In the genomic region with DNA sequence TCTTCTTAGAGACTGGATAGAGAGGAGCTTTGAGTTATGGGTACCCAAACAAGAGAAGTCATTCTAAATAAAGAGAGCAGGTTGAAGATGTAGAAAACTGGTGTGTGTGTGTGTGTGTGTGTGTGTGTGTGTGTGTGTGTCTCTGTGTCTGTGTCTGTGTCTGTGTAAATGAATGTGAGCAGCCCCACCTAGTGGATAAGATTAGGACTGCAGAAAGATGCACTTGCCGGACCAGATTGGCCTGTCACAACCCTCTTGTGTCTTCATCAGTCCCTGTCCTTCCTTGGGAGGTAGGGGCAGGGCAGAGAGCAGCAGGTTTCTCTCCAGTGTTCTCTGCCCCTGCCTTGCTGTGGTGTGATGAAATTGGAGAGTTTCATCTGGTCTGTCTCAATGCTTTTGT, we compare ENCODE assay signal across 11 mouse cellular contexts. TPM values are rescaled to one million over a fixed set of nuclear protein-coding genes. Genes with fewer than 3 reads are reported as not detected.
A peak's percentile ranks its signal among the peaks of the same experiment; 100 is the strongest.
DNase-seq lines count a peak whose midpoint lies in the region; ATAC-seq lines count a peak whose summit lies in the region.
"Had no signal": no experiment of that assay in that cellular context is flagged by ENCODE, and none has a peak within 500 bp of the region (broad histone marks: within the 10 kb centered on the region; RNA-seq: fewer than 3 reads in every experiment).

No protein-coding gene starts in this region.

- no peaks in the 10 kb centered on the region for H3K36me3 ChIP-seq in hindbrain, embryonic 10.5 days
- H3K36me3 ChIP-seq in hindbrain, embryonic 13.5 days = no peaks in the 10 kb centered on the region
- H3K36me3 ChIP-seq: embryonic facial prominence, embryonic 13.5 days; liver, embryonic 13.5 days; stomach, embryonic 15.5 days had no signal

- no peak overlapping the region for H3K4me3 ChIP-seq in hindbrain, embryonic 10.5 days
- H3K4me3 ChIP-seq in hindbrain, embryonic 13.5 days = no peak overlapping the region
- H3K4me3 ChIP-seq: embryonic facial prominence, embryonic 13.5 days; liver, embryonic 13.5 days; stomach, embryonic 15.5 days had no signal

- no peak overlapping the region for H3K27ac ChIP-seq in hindbrain, embryonic 10.5 days
- H3K27ac ChIP-seq in hindbrain, embryonic 13.5 days = no peak overlapping the region
- H3K27ac ChIP-seq: embryonic facial prominence, embryonic 13.5 days; liver, embryonic 13.5 days; stomach, embryonic 15.5 days had no signal

- no peak for ATAC-seq in hindbrain, embryonic 13.5 days (ENCODE audit: low FRiP score)

- H3K4me1 ChIP-seq in hindbrain, embryonic 10.5 days (replicated peaks) = 0 out of 2 replicates have a peak, but pooled peaks cover under 1% of the 10 kb centered on the region
- no peaks in the 10 kb centered on the region for H3K4me1 ChIP-seq in hindbrain, embryonic 13.5 days (replicated peaks)
- H3K4me1 ChIP-seq: liver, embryonic 13.5 days; stomach, embryonic 15.5 days had no signal

- no peak overlapping the region for H3K4me2 ChIP-seq in hindbrain, embryonic 13.5 days
- H3K4me2 ChIP-seq: embryonic facial prominence, embryonic 13.5 days; liver, embryonic 13.5 days; stomach, embryonic 15.5 days had no signal

- peaks cover 2% of the 10 kb centered on the region; the same call in 1 of the 2 replicates for H3K27me3 ChIP-seq in hindbrain, embryonic 10.5 days (ENCODE audit: insufficient read depth, poor library complexity, severe bottlenecking)
- H3K27me3 ChIP-seq in hindbrain, embryonic 13.5 days = peaks cover 7% of the 10 kb centered on the region; the same call in 1 of the 2 replicates
- H3K27me3 ChIP-seq: stomach, embryonic 15.5 days had no signal

- 26% methylated on average over 1 of the region's 1 CpGs for WGBS in hindbrain, embryonic 10.5 days
- 22% methylated on average over 1 of the region's 1 CpGs for WGBS in hindbrain, embryonic 13.5 days

- no peak overlapping the region for H3K9ac ChIP-seq in hindbrain, embryonic 13.5 days
- H3K9ac ChIP-seq: embryonic facial prominence, embryonic 13.5 days; liver, embryonic 13.5 days; stomach, embryonic 15.5 days had no signal

- DNase-seq in hindbrain, embryonic 10.5 days (ENCODE audit: low spot score) = peak; percentile 47
- DNase-seq in CD4-positive helper T cell, adult 2 months (ENCODE audit: low read depth, low spot score) = peak; percentile 75
- peak; percentile 60 for DNase-seq in T-cell, adult 2 months (ENCODE audit: low spot score)
- DNase-seq in induced T-regulatory cell, adult 2 months (ENCODE audit: low read depth) = peak; percentile 84
- DNase-seq in lung, postnatal 36 days = peak; percentile 76
- DNase-seq in ovary, postnatal 10 days (ENCODE audit: low spot score) = no peak
- no peak for DNase-seq in cerebellum, adult 9-11 months
- DNase-seq: liver, embryonic 13.5 days had no signal

- no peaks in the 10 kb centered on the region for H3K9me3 ChIP-seq in hindbrain, embryonic 10.5 days
- H3K9me3 ChIP-seq in hindbrain, embryonic 13.5 days = no peaks in the 10 kb centered on the region
- H3K9me3 ChIP-seq: embryonic facial prominence, embryonic 13.5 days; liver, embryonic 13.5 days; stomach, embryonic 15.5 days had no signal

RNA-seq across cellular contexts. Expression of a gene that starts 7.2 kb away (rescaled TPM):
- polyA plus RNA-seq in hindbrain, embryonic 10.5 days (2016; fragmentation: Nextera tagmentation; extraction: Ambion mirVana) = 0.35 and 2.9 TPM in 2 replicates
- polyA plus RNA-seq in hindbrain, embryonic 13.5 days (2015; fragmentation: Nextera tagmentation; extraction: Ambion mirVana) = 12.1 and 16.2 TPM in 2 replicates

RNA-seq across cellular contexts. Expression of a gene that starts 10.5 kb away (rescaled TPM):
- 1.0 and 3.9 TPM in 2 replicates for polyA plus RNA-seq in hindbrain, embryonic 10.5 days (2016; fragmentation: Nextera tagmentation; extraction: Ambion mirVana)
- 0.65 and 0.84 TPM in 2 replicates for polyA plus RNA-seq in hindbrain, embryonic 13.5 days (2015; fragmentation: Nextera tagmentation; extraction: Ambion mirVana)

RNA-seq across cellular contexts. Expression of a gene that starts 49.7 kb away (rescaled TPM):
- 0.85 and 3.2 TPM in 2 replicates for polyA plus RNA-seq in hindbrain, embryonic 10.5 days (2016; fragmentation: Nextera tagmentation; extraction: Ambion mirVana)
- polyA plus RNA-seq in hindbrain, embryonic 13.5 days (2015; fragmentation: Nextera tagmentation; extraction: Ambion mirVana) = 5.6 and 6.0 TPM in 2 replicates

Comparison
In these comparisons a context has a peak if more than half of its experiments do, and no peak if none do; other contexts are left out.
1. DNase-seq: peak in hindbrain, embryonic 10.5 days (single experiment), CD4-positive helper T cell, adult 2 months (single experiment), T-cell, adult 2 months (single experiment), induced T-regulatory cell, adult 2 months (single experiment) and lung, postnatal 36 days (single experiment); none in ovary, postnatal 10 days (single experiment) and cerebellum, adult 9-11 months (single experiment).